Mouse (Mus musculus): ENCODE data around the gene Mgat5.

Gene Mgat5

DNA sequence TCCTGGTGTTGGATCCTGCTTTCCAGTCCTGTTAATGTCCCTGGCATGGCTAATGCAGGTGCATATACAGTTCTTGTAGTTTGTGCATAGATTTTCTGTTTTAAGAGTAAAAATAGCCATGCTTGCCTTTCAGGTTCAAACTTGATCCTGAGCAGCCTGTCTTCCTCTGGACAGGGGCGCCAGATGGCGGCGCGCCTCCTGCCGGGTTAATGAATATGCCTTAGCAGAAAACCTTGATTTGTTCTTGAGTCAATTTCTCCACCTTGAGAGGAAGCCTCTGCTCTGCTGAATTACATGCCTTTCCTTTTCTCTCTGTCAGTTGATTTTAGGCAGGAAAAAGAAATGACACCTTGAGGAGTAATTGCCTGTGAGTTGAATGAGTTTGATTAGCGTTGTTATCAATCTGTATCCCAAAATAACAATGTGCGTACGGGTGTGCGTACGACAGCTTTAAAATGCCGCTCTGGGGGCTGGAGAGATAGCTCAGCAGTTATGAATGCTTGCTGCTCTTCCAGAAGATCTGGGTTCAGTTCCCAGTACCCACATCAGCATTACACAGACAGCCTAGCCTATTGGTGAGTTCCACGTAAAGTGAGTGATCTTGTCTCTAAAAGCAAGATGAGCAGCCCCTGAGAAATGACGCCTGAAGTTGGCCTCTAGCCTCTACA lies 57.5 kb downstream of the Mgat5 start:
- peak; percentile 39 to 62 for DNase-seq

- no peak for DNase-seq
Observed at GRCm38 (mm10) chr1:127267985-127268384, 63.2 kb downstream of the Mgat5 start.

GRCm38 (mm10) chr1:127269343-127269742 lies 64.5 kb downstream of the Mgat5 start:
- no peak for DNase-seq

GRCm38 (mm10) chr1:127270273-127271020 lies 65.6 kb downstream of the Mgat5 start:
- no peak for DNase-seq

GRCm38 (mm10) chr1:127271156-127271555 lies 66.3 kb downstream of the Mgat5 start:
- DNase-seq: no peak

GRCm38 (mm10) chr1:127273363-127273762 lies 68.5 kb downstream of the Mgat5 start:
- no peak for DNase-seq

DNA sequence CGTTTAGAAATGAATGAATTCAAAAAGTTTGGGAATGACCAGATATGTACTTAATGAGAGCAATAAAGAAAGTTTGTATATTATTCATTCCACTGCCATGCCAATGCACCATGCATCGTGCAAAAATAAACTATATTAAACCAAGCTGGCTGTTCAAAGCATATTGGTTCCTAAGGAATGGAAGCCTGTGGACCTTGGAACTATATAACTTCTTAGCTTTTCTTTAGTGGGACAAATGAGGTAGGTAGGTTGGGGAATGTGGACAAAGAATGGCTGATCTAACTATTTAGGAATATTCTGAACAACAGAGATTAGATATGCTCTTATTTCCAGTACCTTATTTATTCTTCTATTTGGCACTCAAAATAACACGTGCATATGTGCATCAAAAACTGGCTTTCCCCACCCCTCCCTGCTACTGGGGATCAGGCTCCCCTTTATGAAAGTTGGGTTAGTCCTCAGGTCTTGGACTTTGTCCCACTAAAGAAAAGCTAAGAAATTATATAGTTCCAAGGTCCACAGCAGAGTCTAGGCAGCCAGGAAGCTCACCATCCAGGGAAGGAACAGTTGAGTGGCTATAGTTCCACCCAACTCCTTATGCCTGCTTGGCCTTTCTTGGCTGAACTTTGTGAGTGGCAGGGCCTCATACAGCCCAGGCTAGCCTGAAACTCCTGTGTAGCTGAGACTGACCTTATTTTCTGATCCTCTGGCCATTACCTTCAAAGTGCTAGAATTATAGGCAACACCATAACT lies 70.9 kb downstream of the Mgat5 start:
- DNase-seq: no peak

DNA sequence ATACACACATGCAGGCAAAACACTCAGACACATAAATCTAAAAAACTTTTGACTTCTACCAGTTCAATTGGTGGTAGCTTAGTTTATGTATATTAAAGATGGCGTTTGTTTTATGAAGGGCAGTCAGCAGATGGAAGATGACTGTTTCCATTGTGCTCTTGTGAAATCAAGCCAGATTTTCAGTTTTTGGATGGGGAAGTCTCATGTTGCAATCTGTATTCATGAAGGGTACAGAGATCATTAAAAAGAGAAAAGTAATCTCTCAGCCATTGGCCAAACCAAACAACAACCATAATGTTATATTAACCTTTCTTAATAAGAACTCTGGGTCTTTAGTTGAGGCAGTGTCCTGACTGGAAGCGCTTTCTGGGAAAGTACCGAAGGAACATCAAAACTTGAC lies 73.3 kb downstream of the Mgat5 start:
- DNase-seq: no peak

- peak; percentile 33 to 49 for DNase-seq
Observed at GRCm38 (mm10) chr1:127280256-127280655, 75.4 kb downstream of the Mgat5 start.

DNA sequence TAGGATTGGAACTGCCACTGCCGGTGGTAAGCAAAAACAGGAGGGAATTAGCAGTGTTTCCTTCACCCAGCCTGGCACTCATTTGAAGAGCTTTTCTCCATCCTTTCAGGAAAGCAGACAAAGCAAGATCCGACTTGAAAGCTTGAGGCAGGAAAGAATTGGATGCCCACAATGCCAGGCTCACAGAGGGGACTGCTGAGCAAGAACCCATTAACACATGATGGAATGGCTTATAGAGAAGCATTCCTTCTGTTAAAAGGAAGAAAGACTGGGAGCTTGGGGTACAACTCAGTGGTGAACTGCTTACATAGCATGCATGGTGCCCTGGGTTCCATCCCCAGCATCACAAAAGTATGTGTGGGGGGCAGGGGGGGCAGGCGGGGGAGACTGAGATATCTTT lies 80.2 kb downstream of the Mgat5 start:
- DNase-seq: no peak

DNA sequence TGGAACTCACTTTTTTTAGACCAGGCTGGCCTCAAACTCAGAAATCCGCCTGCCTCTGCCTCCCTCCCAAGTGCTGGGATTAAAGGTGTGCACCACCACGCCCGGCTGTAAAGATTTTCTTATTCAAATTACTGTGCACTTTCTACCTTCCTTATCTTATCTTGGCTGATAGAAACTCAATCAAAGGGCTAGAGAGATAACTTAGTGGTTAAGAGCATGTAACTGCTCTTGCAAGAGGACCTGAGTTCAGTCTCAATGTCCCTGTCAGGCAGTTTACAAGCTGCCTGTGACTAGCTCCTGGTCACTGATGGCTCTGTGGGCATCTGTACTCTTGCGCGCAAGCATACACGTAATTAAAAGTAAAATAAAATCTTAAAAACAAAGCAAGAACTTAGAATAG lies 82.7 kb downstream of the Mgat5 start:
- no peak for DNase-seq

DNA sequence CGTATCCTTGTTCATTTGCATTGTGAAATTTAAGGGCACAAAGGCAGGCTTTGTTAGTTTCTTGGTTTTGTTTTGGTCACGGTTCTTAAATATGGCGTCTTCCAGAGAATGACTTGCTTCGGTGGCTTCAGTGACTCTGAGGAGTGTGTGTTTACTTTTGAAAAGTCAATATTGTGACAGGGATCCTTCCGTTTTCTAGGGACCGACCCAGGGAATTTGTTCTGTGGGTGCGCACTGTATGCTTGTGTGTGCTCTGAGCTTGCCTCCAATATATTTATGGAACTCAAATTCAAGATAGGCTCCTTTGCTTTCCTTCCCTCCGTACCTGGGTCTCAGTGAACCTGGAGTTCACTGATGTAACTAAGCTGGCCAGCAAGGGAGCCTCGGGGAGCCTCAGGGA lies 86.1 kb downstream of the Mgat5 start:
- no peak for DNase-seq

- no peak for DNase-seq
Observed at GRCm38 (mm10) chr1:127291721-127292120, 86.9 kb downstream of the Mgat5 start.

DNA sequence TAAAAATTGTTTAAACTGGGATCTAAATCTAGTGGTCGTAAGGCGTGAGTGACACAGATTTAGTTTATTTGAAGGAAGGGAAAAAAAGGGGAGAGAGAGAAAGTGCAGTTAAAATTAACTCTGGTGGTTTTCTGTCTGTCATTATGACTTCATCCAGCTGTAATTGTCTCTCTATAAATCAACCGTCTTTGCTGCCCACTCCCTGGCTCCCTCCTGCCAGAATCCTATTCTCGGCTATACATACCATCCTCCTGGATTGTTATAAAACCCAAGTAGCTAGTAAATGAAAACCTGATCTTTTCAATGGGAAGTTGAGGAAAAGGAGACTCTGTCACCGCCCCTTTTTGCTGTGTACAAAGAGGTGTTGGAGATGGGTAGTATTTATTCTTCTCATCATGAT lies 88.5 kb downstream of the Mgat5 start:
- DNase-seq: no peak

DNA sequence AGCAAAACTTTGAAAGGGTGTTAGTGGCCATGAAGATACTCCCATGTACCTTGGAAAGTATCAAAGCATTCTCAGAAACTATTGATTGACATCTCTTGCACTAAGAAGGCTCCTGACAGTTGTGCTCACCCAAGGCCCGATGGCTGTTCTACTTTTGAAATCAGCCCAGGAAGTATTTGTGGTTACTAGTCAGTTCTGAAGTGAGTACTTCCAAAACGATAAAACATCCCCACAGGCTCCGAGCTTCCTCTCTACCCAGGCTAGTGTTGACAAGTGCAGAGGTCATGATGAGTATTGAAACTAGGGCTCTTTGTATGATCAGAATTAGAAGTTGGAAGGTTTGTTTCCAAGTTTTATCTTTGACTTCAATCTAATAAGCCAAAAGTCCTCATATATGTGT lies 92.0 kb downstream of the Mgat5 start:
- no peak for DNase-seq

- no peak for DNase-seq
Observed at GRCm38 (mm10) chr1:127299774-127300173, 95.0 kb downstream of the Mgat5 start.

- DNase-seq: no peak
Observed at GRCm38 (mm10) chr1:127301038-127301437, 96.2 kb downstream of the Mgat5 start.

DNA sequence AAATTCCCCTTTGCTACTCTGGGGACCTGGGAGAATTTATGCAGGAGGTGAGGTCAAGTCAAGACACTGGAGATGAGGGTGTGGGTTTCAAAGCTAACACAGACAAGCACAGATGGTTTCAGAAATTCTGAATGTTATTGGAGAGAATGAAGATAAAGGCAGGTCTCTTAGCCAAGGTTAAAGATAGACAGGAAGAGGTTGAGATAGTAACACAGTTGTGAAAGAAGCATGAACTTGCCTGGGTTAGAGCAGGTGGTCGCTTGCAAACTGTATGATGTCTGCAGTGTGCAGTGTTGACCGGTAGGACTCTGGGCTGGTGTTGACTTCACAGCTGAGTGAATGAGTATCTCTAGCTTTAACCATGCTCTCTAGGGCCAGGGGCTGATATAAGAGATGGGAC lies 97.8 kb downstream of the Mgat5 start:
- DNase-seq: no peak

DNA sequence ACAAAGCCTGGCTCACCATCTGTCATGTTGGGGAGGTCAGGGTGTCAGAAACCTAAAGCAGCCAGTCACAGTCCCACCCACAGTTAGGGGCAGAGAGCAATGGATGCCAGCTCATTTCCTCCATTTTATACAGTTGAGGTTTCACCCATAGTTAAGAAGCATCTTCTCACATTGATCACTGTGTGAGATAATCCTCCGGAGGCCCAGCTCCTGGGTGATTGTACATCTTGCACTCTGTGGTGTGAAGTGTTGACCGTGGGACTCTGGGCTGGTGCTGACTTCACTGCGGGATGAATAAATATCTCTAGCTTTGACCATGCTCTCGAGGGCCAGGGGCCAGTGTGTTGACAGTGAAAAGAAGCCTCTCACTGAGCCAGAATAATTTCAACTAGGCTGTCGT lies 99.0 kb downstream of the Mgat5 start:
- no peak for DNase-seq

- no peak for DNase-seq
Observed at GRCm38 (mm10) chr1:127304281-127304680, 99.5 kb downstream of the Mgat5 start.

- DNase-seq: no peak
Observed at GRCm38 (mm10) chr1:127305582-127305981, 100.8 kb downstream of the Mgat5 start.

DNA sequence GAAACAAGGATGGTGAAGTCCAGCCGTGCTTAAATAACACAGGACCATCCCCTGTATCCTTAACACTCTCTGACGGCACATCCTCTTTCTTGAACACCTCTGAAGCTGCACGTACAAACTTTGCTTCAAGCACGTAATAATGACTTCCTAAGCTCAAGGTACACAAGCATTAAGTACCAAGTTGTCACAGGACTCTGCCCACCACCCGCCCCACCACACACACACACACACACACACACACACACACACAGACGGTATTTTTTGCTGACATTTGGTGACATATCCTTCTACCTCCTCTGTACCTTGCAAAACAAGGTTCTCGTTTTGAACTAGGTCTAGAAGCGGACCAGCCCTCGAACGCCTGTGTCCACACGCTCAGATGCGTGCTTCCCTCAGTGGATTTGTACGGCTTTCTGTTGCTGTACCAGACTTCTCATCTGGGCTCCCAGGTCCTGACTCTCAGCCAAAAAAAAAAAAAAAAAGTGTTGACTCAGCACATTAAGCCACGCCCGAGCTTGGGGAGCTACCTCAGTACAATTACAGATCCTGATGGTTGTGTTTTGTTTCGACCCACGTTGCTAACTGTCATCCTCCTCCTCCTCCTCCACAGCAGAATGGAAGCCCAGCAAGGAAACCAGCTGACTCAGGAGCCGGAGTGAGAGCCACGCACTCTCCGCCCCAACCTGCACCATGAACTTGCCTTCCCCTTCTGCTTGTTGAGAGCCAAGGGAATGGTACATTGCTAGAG lies 101.4 kb downstream of the Mgat5 start:
- peak in 1 of 2 experiments; percentile 57 for DNase-seq

DNA sequence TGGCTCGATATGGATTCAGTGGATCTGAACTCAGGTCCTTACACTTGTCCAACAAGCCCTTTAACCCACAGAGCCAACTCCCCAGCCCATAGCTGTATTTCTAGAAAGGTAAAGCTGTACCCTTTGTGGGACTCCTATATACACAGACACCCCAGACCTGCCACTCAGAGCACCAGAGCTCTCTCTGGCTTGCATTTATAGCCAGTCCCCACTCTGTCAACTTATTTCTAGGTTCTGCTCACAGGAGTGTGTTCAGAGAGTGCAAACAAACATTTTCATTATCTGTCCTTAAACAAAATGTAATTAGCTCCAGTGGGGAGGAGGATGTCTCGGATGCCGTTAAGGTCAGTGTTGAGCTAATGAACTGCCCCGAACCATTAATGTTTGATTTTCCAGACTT lies 102.5 kb downstream of the Mgat5 start:
- no peak for DNase-seq

Measured in kidney, postnatal 4 days (tissue).